Mouse (Mus musculus) layer of hippocampus, adult 11-12 months (tissue): Measurements from ENCODE around the gene Bin2.
"Not testable (repeated sequence)": the region's sequence is repeated elsewhere in the genome, so short reads cannot be mapped to it uniquely, and the experiment has no call there.

Experiments
- DNase-seq: peaks from one replicate; pipeline ENCODE4 v3.0.0; 2022; ENCODE audit warnings: low spot score

Bin2 gene

GRCm38 (mm10) chr15:100646161-100646560 is 23.2 kb downstream of the Bin2 start:
- no peak for DNase-seq

DNA sequence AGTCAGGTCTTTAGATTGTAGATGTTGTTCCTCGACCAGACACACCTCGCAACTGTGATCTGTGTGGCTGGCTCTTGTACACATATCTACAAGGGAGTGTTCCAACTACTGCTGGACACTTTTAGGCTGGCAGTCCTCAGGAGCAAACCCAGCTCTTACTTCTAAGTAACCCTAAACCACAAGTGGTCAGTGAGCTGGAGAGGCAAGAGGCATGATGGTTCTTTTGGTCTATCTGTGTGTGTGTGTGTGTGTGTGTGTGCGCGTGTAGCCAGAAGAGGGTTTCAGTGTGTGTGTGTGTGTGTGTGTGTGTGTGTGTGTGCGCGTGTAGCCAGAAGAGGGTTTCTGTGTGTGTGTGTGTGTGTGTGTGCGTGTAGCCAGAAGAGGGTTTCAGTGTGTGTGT is 26.9 kb downstream of the Bin2 start:
- DNase-seq, result no peak

DNA sequence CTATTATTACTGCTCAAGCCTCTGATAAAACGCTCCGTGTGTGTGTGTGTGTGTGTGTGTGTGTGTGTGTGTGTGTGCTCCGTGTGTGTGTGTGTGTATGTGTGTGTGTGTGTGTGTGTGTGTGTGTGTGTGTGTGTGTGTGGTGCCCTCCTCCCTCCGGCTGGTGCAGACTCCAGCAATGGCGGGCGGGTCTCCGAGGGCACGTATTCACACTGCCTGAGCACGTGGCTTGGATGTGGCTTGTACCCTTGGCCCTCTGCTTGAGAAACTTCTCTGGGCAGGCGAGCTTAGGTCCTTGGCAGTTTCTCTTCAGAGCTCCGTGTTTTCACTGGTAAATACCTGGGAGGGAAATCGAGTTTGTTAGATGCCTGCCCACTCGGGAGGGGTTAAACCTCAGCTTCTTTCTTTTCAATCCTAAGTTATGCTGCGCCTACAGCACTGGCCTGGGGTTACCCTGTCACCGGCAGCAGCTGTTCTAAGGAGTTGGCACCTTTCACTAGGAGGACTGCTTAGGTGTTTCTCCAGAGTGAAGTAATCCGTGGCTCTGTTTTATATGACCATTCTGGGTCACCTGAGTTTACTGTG is 28.0 kb downstream of the Bin2 start:
- no peak for DNase-seq

DNA sequence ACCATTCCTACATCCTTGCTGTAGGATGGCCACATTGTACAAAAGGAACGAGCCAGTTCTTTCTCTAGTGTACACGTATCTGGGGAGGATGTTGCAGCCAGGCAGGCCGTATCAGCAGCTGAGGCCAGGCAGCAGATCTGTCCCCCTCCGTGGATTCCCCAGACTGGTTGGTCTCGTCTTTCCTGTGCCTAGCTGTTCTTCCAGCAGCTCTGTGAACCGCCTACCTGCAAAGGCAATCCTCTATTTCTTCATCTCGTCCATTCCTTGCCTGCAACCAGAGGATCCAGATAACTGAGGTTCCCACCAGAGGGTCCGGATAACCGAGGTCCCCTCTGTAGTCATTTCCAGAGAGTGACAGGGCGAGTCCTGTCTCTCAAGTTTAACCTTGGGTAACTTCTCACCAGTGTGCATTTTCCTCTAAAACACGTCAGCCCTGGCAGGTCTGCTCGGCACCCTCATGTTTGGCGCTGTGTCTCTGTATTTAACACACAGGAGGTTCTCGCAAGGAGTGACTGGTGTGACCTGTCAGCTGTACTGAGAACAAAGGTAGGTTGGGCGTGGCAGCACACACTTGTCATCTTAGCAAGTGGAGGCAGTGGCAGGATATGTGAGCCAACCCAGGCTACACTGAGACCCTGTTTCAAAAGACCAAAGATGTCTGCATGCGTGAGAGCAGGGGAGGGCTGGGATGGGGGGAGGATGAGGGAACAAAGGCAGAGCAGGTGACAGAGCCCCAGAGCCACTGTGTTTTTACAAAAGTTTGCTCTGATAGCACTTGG is 29.2 kb downstream of the Bin2 start:
- no peak for DNase-seq

- DNase-seq, result no peak
Observed at GRCm38 (mm10) chr15:100637661-100638060, 31.7 kb downstream of the Bin2 start.

GRCm38 (mm10) chr15:100636700-100637501 is 32.5 kb downstream of the Bin2 start, which contains the start of gene Smagp:
Gene Smagp (minus strand): TSS chr15:100636940.
- no peak for DNase-seq

GRCm38 (mm10) chr15:100635851-100636645 is 33.3 kb downstream of the Bin2 start:
- DNase-seq, result no peak

DNA sequence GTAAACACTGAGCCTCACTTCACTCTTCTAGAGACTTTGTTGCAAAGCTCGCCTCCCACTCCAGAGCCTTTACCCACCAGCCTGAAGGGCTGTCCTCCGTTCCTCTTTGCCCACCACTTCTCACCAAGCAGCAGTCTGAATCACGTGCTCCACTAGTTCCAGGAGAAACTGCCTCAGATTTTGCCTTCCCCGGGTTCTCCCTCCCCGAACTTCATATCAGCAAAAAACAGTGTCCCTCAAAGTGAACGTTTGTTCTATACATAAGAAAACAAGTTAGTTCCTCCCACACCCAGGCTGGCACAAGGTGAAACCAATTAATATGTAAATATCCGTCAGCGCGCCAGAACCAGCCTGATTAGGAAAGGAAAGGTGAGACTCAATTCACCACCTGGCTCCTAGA is 34.1 kb downstream of the Bin2 start:
- DNase-seq, result no peak

- no peak for DNase-seq
Observed at GRCm38 (mm10) chr15:100633341-100633740, 36.0 kb downstream of the Bin2 start.

- DNase-seq, result no peak
Observed at GRCm38 (mm10) chr15:100632323-100632722, 37.0 kb downstream of the Bin2 start.

DNA sequence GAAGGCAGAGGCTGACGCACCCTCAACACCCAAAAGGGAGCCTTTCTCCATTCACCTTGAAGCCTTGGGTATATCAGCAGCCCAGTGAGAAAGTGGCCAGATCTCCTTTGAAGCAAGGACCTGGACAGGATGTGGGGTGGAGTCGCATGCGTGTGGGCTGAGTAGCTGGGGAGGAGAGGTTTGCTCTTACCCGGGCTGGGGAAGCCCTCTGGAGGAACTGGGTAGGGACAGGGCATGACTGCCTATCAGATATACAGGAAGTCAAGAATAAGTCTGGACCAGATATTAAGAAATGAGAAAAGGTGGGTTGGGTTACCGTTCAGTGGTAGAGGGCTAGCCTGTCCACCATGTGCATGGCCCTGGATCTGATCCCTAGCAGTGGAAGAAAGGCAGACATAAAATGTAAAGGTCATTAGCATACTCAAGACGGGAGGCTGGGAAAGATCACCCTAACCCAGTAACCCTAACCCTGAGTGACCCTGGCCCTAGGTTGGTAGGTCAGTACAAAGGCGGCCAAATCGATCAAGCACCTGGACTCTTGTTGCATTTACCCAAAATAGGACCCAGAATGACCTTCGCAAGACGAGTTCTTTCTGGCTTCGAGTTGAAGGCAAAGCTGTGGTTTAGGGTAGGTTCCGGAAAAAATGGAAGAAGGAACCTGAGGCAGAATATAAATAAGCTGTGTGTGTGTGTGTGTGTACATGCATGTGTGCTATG is 37.7 kb downstream of the Bin2 start:
- DNase-seq, result no peak

DNA sequence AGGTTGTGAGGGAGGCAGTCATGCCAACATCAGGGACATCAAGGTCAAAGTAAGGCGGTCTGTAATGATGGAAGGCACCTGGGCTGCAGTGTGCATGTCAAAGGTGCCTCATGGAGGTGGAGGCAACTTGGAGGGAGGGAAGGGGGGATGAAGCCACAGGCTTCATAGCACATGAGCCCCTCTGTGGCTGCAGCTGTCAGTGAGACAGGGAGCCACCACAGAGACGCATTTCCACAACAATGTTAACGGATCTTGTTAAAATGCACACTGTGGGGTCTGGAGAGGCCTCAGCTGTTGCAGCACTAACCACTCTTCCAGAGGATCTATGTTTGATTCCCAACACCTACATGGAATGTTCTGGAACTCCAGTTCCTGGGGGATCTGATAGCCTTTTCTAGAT is 39.2 kb downstream of the Bin2 start:
- no peak for DNase-seq

GRCm38 (mm10) chr15:100628797-100629196 is 40.6 kb downstream of the Bin2 start:
- DNase-seq, result no peak

- no peak for DNase-seq
Observed at GRCm38 (mm10) chr15:100627774-100628370, 41.5 kb downstream of the Bin2 start.

DNA sequence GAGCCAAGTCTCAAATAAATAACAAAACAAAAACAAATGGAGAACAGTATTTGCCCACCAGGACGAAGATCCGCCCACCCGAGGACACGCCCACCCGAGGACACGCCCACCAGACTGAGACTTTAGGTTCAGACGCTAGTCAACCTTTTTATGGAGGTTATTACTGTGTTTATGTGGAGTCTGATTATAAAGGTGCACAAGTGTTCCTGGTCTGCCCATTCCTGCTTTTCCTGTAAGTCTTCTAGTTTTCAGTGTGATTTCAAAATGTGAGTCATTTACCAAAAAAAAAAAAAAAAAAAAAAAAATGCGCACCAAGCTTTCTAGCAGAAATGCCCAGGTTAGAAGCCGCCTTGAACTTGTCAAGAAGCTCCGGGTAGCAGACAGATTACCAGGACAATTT is 42.1 kb downstream of the Bin2 start:
- no peak for DNase-seq

DNA sequence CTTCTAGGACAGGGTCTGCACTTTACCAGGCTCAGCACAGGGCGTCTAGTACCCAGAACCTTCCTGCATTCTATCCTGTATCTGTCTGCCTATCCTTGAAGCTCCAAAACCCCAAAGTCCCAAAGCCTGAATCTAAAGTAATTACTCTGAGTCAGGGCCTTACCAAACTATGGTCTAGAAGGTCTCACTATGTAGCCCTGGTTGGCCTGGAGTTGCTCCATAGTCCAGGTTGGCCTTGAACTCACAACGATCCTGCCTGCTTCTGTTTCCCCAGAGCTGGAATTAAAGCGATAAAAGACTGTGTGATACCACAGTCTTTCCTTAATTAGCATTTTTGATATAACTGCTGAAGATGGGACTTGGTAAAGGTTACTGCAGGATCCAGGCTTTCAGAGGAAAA is 44.9 kb downstream of the Bin2 start:
- DNase-seq, result no peak

DNA sequence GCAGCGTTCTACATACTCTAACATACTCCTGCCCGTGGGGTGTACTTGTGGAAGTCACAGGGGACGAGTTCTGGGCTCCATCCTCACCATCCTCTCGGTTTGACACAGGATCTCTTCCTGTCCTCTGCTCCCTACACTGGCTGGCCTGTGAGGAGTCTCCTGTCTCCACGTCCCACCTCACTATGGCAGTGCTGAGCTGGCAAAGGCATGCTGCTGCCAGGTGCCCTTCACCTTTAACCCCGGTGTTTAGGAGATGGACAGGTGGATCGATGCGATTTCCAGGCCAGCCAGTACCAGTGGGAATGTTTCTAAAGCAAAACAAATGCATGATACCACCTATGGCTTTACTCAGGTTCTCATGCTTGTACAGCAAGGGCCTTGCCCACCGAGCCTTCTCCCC is 45.6 kb downstream of the Bin2 start:
- no peak for DNase-seq

GRCm38 (mm10) chr15:100622164-100622563 is 47.2 kb downstream of the Bin2 start:
- DNase-seq, result no peak

GRCm38 (mm10) chr15:100621671-100622070 is 47.7 kb downstream of the Bin2 start:
- DNase-seq, result not testable (repeated sequence)

GRCm38 (mm10) chr15:100619200-100619599 is 50.2 kb downstream of the Bin2 start:
- DNase-seq, result no peak

DNA sequence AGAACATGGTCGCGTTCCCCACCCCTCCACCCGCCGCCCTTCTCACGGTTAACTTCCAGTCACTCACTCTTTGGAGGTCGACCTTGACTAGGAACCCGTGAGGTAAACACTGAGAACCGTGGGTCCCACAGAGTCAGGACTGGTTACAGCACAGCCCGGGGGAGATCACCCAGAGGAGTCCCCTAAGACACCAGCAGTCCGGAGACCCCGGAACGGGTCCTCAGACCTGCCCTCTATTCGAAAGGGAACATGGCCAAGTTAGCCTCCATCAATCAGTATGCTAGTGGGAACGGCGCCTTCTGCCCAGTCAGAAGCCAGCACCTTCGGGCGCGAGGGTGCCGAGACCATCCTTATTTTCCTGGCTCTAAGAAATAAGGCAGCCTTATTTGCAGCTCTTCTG is 53.1 kb downstream of the Bin2 start:
- no peak for DNase-seq
